In the genomic region with DNA sequence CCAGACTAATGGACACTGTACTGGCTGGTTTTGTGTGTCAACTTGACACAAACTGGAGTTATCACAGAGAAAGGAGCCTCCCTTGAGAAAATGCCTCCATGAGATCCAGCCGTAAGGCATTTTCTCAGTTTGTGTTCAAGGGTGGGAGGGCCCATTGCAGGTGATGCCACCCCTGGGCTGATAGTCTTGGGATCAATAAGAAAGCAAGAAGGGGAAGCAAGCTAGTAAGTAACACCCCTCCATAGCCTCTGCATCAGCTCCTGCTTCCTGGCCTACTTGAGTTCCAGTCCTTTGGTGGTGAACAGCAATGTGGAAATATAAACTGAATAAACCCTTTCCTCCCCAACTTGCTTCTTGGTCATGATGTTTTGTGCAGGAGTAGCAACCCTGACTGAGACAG, we compare ENCODE assay signal across 18 mouse cellular contexts. TPM values are rescaled to one million over a fixed set of nuclear protein-coding genes. Genes with fewer than 3 reads are reported as not detected.
"Had no signal": no experiment of that assay in that cellular context is flagged by ENCODE, and none has a peak within 500 bp of the region (broad histone marks: within the 10 kb centered on the region; RNA-seq: fewer than 3 reads in every experiment).

No protein-coding gene starts in this region.

RNA-seq across cellular contexts. Expression of a gene that starts 1.6 kb away (rescaled TPM):
- polyA plus RNA-seq: embryonic facial prominence, embryonic 10.5 days; embryonic facial prominence, embryonic 11.5 days; embryonic facial prominence, embryonic 12.5 days; embryonic facial prominence, embryonic 13.5 days; embryonic facial prominence, embryonic 14.5 days; embryonic facial prominence, embryonic 15.5 days; erythroblast, embryonic 14.5 days; forebrain, embryonic 10.5 days; forebrain, embryonic 11.5 days; forebrain, embryonic 12.5 days; forebrain, embryonic 13.5 days; forebrain, embryonic 14.5 days; forebrain, embryonic 15.5 days; forebrain, embryonic 16.5 days; gonadal fat pad, adult 2 months; heart, adult 2 months had no signal

RNA-seq across cellular contexts. Expression of a gene that starts 6.4 kb away (rescaled TPM):
- polyA plus RNA-seq: cortical plate, adult 2 months; embryonic facial prominence, embryonic 10.5 days; embryonic facial prominence, embryonic 11.5 days; embryonic facial prominence, embryonic 12.5 days; embryonic facial prominence, embryonic 13.5 days; embryonic facial prominence, embryonic 14.5 days; embryonic facial prominence, embryonic 15.5 days; erythroblast, embryonic 14.5 days; forebrain, embryonic 10.5 days; forebrain, embryonic 11.5 days; forebrain, embryonic 12.5 days; forebrain, embryonic 13.5 days; forebrain, embryonic 14.5 days; forebrain, embryonic 15.5 days; forebrain, embryonic 16.5 days; frontal cortex, adult 2 months; heart, adult 2 months had no signal

RNA-seq across cellular contexts. Expression of a gene that starts 22.1 kb away (rescaled TPM):
- polyA plus RNA-seq: cortical plate, adult 2 months had no signal

RNA-seq across cellular contexts. Expression of a gene that starts 24.5 kb away (rescaled TPM):
- polyA plus RNA-seq: cortical plate, adult 2 months; gonadal fat pad, adult 2 months had no signal

RNA-seq across cellular contexts. Expression of a gene that starts 51.2 kb away (rescaled TPM):
- polyA plus RNA-seq: embryonic facial prominence, embryonic 10.5 days; erythroblast, embryonic 14.5 days had no signal
